Mouse (Mus musculus): ENCODE results near the gene Krtdap.

Krtdap gene

GRCm38 (mm10) chr7:30837277-30837676 is 49.6 kb downstream of the Krtdap start:
- no peak for DNase-seq (ENCODE audit: low read depth, low spot score)

GRCm38 (mm10) chr7:30840306-30840705 is 52.6 kb downstream of the Krtdap start:
- no peak for DNase-seq (ENCODE audit: low read depth, low spot score)

All from ZHBTc4 (cell line).